Mouse (Mus musculus) kidney, embryonic 15.5 days (tissue): ENCODE measurements around the gene Tln1. TPM values are rescaled to one million over a fixed set of nuclear protein-coding genes. Genes with fewer than 3 reads are reported as not detected.

Source experiments
- ATAC-seq: fragments of 200-750 bp; cut with Nextera tagmentation; replicated peaks from 2 replicates; pipeline ENCODE4 v1.8.0; 2017; ENCODE audit warnings: moderate TSS enrichment; ENCODE audit not compliant: low FRiP score
- H3K27ac ChIP-seq: fragments of 300-500 bp; sonication (generic); 2 replicates; pipeline ENCODE4 v1.5.1; 2015; ENCODE audit warnings: mild to moderate bottlenecking, inconsistent platforms
- H3K27me3 ChIP-seq: fragments of 300-500 bp; sonication (generic); 2 replicates; pipeline ENCODE4 v1.6.1; 2015; ENCODE audit warnings: inconsistent platforms
- H3K36me3 ChIP-seq: fragments of 300-500 bp; sonication (generic); 2 replicates; pipeline ENCODE4 v1.6.1; 2015; ENCODE audit warnings: inconsistent platforms
- H3K4me1 ChIP-seq: fragments of 300-500 bp; sonication (generic); 2 replicates; pipeline ENCODE4 v1.6.1; 2015; ENCODE audit warnings: inconsistent platforms
- H3K4me2 ChIP-seq: fragments of 300-500 bp; sonication (generic); 2 replicates; pipeline ENCODE4 v1.6.1; 2015; ENCODE audit warnings: moderate library complexity, mild to moderate bottlenecking, inconsistent platforms
- H3K4me3 ChIP-seq: fragments of 300-500 bp; sonication (generic); replicated peaks from 2 replicates; pipeline ENCODE4 v1.5.1; 2015; ENCODE audit warnings: mild to moderate bottlenecking, inconsistent platforms
- H3K9ac ChIP-seq: fragments of 300-500 bp; sonication (generic); 2 replicates; pipeline ENCODE4 v1.6.1; 2015; ENCODE audit warnings: mild to moderate bottlenecking, inconsistent platforms
- H3K9me3 ChIP-seq: fragments of 300-500 bp; sonication (generic); replicated peaks from 2 replicates; pipeline ENCODE4 v1.6.1; 2016; ENCODE audit warnings: inconsistent platforms
- WGBS: fragments of 180-500 bp; shearing (Covaris S2); methylation state at CpG from one replicate; pipeline ENCODE4 v1.1.7; 2015; ENCODE audit warnings: mixed read lengths; 5-methylcytosine and 5-hydroxymethylcytosine counted together
- polyA plus RNA-seq: library from polyadenylated mRNA; unstranded; fragments of >200 nt; fragmentation: Nextera tagmentation; extraction: Ambion mirVana; gene quantifications from 2 replicates; pipeline ENCODE4 v1.2.1, GENCODE M21; 2015

The Tln1 gene
- polyA plus RNA-seq, 1 experiment from 2014 or later: 71.8 TPM

DNA sequence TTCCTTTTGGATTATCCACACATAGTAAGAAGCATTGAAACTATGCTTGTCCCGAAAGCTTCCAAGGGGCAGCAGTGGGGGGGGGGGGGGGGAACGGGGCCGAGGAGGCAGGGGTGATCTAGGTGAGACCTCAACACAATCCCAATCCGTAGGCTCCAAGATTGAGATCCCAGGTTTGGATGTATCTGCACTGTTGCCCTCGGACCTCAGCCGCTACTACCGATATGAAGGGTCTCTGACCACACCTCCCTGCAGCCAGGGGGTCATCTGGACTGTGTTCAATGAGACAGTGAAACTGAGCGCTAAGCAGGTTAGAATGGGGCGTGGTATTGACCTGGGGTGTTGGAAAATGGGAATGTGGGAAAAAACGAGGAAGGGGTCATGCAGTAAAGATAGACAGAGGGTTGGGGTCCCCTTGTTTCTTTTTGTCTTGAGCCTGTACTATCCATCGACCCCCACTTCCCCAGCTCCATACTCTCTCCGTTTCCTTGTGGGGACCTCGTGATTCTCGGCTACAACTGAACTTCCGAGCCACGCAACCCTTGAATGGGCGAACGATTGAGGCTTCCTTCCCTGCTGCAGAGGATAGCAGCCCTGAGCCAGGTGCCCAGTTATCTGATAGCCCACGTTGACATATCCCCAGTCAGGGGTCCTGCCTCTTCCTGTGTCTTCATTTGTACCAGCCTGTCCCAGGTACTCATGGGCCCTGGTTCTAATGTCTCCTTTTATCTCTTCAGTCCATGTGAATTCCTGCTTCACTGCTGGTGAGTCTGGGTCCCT lies 50.6 kb downstream of the Tln1 start:
- Histone ChIP-seq H3K36me3 (peaks cover 11% of the 10 kb centered on the region), H3K4me2 (no peak overlapping the region), H3K4me3 (no peak overlapping the region), H3K4me1 (peaks cover 19% of the 10 kb centered on the region), H3K9ac (no peak overlapping the region), H3K27me3 (peaks cover 8% of the 10 kb centered on the region; the same call in 1 of the 2 replicates), H3K9me3 (no peaks in the 10 kb centered on the region), H3K27ac (no peak overlapping the region)
- ATAC-seq: no peak
- 77% methylated on average over 19 of the region's 19 CpGs for WGBS

GRCm38 (mm10) chr4:43509109-43509508 lies 53.4 kb downstream of the Tln1 start:
- Histone ChIP-seq H3K27ac (0 out of 2 replicates have a peak overlapping the region, but pooled peaks have one; percentile 19), H3K9ac (peak overlapping the region; percentile 5; the same call in 1 of the 2 replicates), H3K4me1 (peaks cover 19% of the 10 kb centered on the region), H3K27me3 (peaks cover 9% of the 10 kb centered on the region; the same call in 1 of the 2 replicates), H3K4me2 (peak overlapping the region; percentile 76), H3K36me3 (no peaks in the 10 kb centered on the region), H3K9me3 (no peaks in the 10 kb centered on the region), H3K4me3 (peak overlapping the region; percentile 50)
- 31% methylated on average over 9 of the region's 9 CpGs for WGBS
- ATAC-seq: no peak

DNA sequence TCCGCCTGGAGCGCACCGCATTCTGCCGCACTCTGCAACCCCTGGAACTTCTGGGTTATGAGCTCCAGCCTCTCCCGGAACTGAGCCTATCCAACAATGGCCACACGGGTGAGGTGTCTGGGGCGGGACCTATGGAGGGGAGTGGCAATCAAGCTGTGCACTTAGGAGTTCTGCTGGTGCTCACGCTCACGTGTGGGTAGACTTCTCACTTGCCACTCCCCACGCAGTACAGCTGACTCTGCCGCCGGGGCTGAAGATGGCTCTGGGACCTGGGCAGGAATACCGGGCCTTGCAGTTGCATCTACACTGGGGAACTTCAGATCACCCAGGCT lies 53.9 kb downstream of the Tln1 start:
- peak overlapping the region; percentile 50 for H3K4me3 ChIP-seq
- no peaks in the 10 kb centered on the region for H3K9me3 ChIP-seq
- H3K36me3 ChIP-seq: no peaks in the 10 kb centered on the region
- peak overlapping the region; percentile 42 for H3K9ac ChIP-seq
- H3K27me3 ChIP-seq: peaks cover 9% of the 10 kb centered on the region; the same call in 1 of the 2 replicates
- WGBS: 3% methylated on average over 13 of the region's 13 CpGs
- H3K4me2 ChIP-seq: peak overlapping the region; percentile 76
- peaks cover 19% of the 10 kb centered on the region for H3K4me1 ChIP-seq
- peak; percentile 70 for ATAC-seq
- 0 out of 2 replicates have a peak overlapping the region, but pooled peaks have one; percentile 19 for H3K27ac ChIP-seq

GRCm38 (mm10) chr4:43507938-43508665 lies 54.4 kb downstream of the Tln1 start:
- 6% methylated on average over 22 of the region's 22 CpGs for WGBS
- Histone ChIP-seq H3K4me2 (peak overlapping the region; percentile 76), H3K36me3 (no peaks in the 10 kb centered on the region), H3K4me3 (peak overlapping the region; percentile 50), H3K4me1 (peaks cover 19% of the 10 kb centered on the region), H3K27me3 (peaks cover 9% of the 10 kb centered on the region; the same call in 1 of the 2 replicates), H3K9me3 (no peaks in the 10 kb centered on the region), H3K27ac (no peak overlapping the region), H3K9ac (peak overlapping the region; percentile 42)
- ATAC-seq: peak; percentile 44

DNA sequence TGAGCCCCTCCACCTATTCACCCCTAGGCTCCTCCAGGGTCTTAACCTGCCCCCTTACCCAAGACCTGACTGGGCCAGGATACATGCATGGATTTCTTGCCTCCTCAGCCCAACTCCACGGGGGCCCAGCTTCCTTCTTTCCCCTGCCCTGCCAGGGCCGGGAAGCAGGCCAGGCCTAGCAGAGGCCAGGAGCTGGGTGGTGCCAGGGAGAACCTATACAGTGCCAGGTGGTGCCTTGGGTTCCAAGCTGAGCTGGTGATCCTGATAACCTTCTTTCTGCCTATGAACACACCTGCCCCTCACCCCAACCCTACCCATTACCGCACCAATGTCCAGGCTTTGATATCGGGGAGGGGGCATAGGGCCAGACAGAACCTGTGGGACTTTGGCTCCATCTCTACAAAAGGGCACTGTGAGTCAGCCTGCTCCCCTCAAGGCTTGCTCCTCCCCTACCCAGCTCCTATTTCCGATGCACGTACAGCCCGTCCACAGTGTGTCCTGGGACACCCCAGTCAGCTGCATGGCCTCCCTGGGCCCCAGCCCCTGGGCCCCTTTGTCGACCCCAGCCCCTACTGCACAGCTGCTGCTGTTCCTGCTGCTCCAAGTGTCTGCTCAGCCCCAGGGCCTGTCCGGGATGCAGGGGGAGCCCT lies 55.8 kb downstream of the Tln1 start, which contains the start of gene Car9:
Gene Car9, plus strand, starts transcription at position 431 of the 650 bp plus-strand sequence.
- Histone ChIP-seq H3K4me2 (peak within 1 kb of the TSS; percentile 76), H3K27me3 (peaks cover 9% of the 10 kb centered on the region; the same call in 1 of the 2 replicates), H3K27ac (no peak within 1 kb of the TSS), H3K36me3 (no peaks in the 10 kb centered on the region), H3K4me3 (peak within 1 kb of the TSS; percentile 50), H3K9ac (no peak within 1 kb of the TSS), H3K4me1 (peaks cover 19% of the 10 kb centered on the region), H3K9me3 (no peaks in the 10 kb centered on the region)
- WGBS: 53% methylated on average over 9 of the region's 9 CpGs
- 0 out of 2 replicates have a peak, but pooled peaks have one; percentile 19 for ATAC-seq

- H3K4me2 ChIP-seq: no peak overlapping the region
- WGBS: 90% methylated on average over 8 of the region's 8 CpGs
- no peak overlapping the region for H3K4me3 ChIP-seq
- H3K27ac ChIP-seq: no peak overlapping the region
- peaks cover 9% of the 10 kb centered on the region; the same call in 1 of the 2 replicates for H3K27me3 ChIP-seq
- ATAC-seq: no peak
- no peak overlapping the region for H3K9ac ChIP-seq
- no peaks in the 10 kb centered on the region for H3K36me3 ChIP-seq
- H3K9me3 ChIP-seq: no peaks in the 10 kb centered on the region
- peaks cover 19% of the 10 kb centered on the region for H3K4me1 ChIP-seq
Observed at GRCm38 (mm10) chr4:43506074-43506473, 56.4 kb downstream of the Tln1 start.

GRCm38 (mm10) chr4:43504269-43504668 lies 58.2 kb downstream of the Tln1 start:
- Histone ChIP-seq H3K4me1 (peaks cover 24% of the 10 kb centered on the region), H3K36me3 (no peaks in the 10 kb centered on the region), H3K4me2 (no peak overlapping the region), H3K9me3 (no peaks in the 10 kb centered on the region), H3K4me3 (no peak overlapping the region), H3K27ac (no peak overlapping the region), H3K9ac (no peak overlapping the region), H3K27me3 (peaks cover 9% of the 10 kb centered on the region; the same call in 1 of the 2 replicates)
- WGBS: 70% methylated on average over 4 of the region's 4 CpGs
- no peak for ATAC-seq

DNA sequence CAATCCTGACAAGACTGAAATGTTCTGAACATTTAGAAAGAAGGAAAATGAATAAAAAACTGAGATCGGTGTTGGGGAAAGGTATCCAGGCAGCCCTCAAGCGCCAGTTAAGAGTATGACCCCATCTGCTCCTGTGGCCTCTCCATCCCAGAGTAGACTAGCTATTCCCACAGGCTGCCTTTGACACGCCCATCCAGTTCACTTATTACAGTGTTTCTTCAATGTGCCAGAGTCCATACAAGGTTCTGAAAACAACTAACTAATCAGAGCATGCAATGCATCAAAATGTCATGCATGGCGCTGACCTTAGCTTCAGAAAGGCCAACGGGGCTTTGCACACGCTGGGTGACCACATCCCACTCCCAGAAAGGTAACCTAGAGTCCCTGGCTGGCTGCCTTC lies 59.0 kb downstream of the Tln1 start:
- H3K27me3 ChIP-seq: peaks cover 9% of the 10 kb centered on the region; the same call in 1 of the 2 replicates
- no peak overlapping the region for H3K27ac ChIP-seq
- no peaks in the 10 kb centered on the region for H3K9me3 ChIP-seq
- H3K36me3 ChIP-seq: no peaks in the 10 kb centered on the region
- WGBS: 72% methylated on average over 6 of the region's 6 CpGs
- no peak overlapping the region for H3K9ac ChIP-seq
- H3K4me3 ChIP-seq: no peak overlapping the region
- no peak overlapping the region for H3K4me2 ChIP-seq
- ATAC-seq: no peak
- H3K4me1 ChIP-seq: peaks cover 24% of the 10 kb centered on the region

- H3K36me3 ChIP-seq: no peaks in the 10 kb centered on the region
- H3K4me2 ChIP-seq: no peak overlapping the region
- no peak overlapping the region for H3K4me3 ChIP-seq
- 69% methylated on average over 2 of the region's 2 CpGs for WGBS
- ATAC-seq: no peak
- H3K27ac ChIP-seq: no peak overlapping the region
- H3K4me1 ChIP-seq: peaks cover 24% of the 10 kb centered on the region
- no peaks in the 10 kb centered on the region for H3K9me3 ChIP-seq
- no peak overlapping the region for H3K9ac ChIP-seq
- H3K27me3 ChIP-seq: peaks cover 9% of the 10 kb centered on the region; the same call in 1 of the 2 replicates
Observed at GRCm38 (mm10) chr4:43503041-43503440, 59.5 kb downstream of the Tln1 start.

GRCm38 (mm10) chr4:43499407-43500333 lies 62.8 kb downstream of the Tln1 start, which contains the start of gene Arhgef39:
Arhgef39 (minus strand) TSS chr4:43499695.
- peak; percentile 86 for ATAC-seq
- 7% methylated on average over 50 of the region's 50 CpGs for WGBS
- Histone ChIP-seq H3K4me1 (peaks cover 40% of the 10 kb centered on the region), H3K9ac (peak within 1 kb of the TSS; percentile 63), H3K9me3 (no peaks in the 10 kb centered on the region), H3K27ac (peak within 1 kb of the TSS; percentile 59), H3K27me3 (no peaks in the 10 kb centered on the region), H3K4me3 (peak within 1 kb of the TSS; percentile 68), H3K4me2 (peak within 1 kb of the TSS; percentile 84), H3K36me3 (peaks cover 21% of the 10 kb centered on the region)

DNA sequence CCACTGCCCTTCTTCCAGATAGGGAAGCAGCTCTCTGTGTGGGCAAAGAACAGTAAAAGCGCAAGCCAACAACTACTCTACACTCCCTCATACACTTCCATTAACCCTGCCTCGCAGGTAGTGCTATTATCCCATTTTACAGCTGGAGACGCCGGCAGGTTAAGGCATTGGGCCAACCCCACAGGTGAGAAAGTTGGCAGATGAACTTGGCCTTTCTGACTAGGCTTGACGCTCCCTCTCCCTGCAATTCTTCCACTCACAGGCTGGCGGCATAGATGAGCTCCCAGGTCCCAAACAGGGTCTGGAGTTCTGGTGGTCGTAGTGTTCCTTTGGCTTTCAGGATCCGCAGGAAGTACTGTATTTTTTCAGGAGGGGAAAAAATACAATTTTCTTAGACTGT lies 63.5 kb downstream of the Tln1 start:
- Histone ChIP-seq H3K4me3 (peak overlapping the region; percentile 68), H3K4me1 (peaks cover 47% of the 10 kb centered on the region), H3K27me3 (no peaks in the 10 kb centered on the region), H3K36me3 (peaks cover 21% of the 10 kb centered on the region), H3K4me2 (peak overlapping the region; percentile 84), H3K9ac (peak overlapping the region; percentile 63), H3K9me3 (no peaks in the 10 kb centered on the region), H3K27ac (peak overlapping the region; percentile 59; the same call in 1 of the 2 replicates)
- WGBS: 15% methylated on average over 8 of the region's 8 CpGs
- ATAC-seq: peak; percentile 52; the same call in 1 of the 2 replicates
